32 mouse cellular contexts compared by ENCODE assay signal in genomic region chr1:131747761-131748160, GRCm38 (mm10). TPM values are rescaled to one million over a fixed set of nuclear protein-coding genes. Genes with fewer than 3 reads are reported as not detected.
A peak's percentile ranks its signal among the peaks of the same experiment; 100 is the strongest.
DNase-seq lines count a peak whose midpoint lies in the region; ATAC-seq and TF ChIP-seq lines count a peak whose summit lies in the region.
"Had no signal": no experiment of that assay in that cellular context is flagged by ENCODE, and none has a peak within 500 bp of the region (broad histone marks: within the 10 kb centered on the region; RNA-seq: fewer than 3 reads in every experiment).

No protein-coding gene starts in this region.

- H3K36me3 ChIP-seq in lung, embryonic 16.5 days (ENCODE audit: control insufficient read depth, insufficient read depth, low read length), result no peaks in the 10 kb centered on the region
- H3K36me3 ChIP-seq in heart, embryonic 11.5 days (ENCODE audit: control insufficient read depth, insufficient read depth, low read length), result no peaks in the 10 kb centered on the region
- H3K36me3 ChIP-seq: hindbrain, embryonic 12.5 days; intestine, embryonic 15.5 days; limb, embryonic 13.5 days; midbrain, embryonic 12.5 days; neural tube, embryonic 13.5 days had no signal

- ATAC-seq in lung, embryonic 16.5 days (ENCODE audit: low read depth), result no peak
- ATAC-seq in heart, embryonic 11.5 days (replicated peaks; ENCODE audit: insufficient number of reproducible peaks, low FRiP score, low TSS enrichment), result no peak
- ATAC-seq: forebrain, embryonic 14.5 days; hindbrain, postnatal 0 days; intestine, embryonic 15.5 days; Patski had no signal

- H3K4me3 ChIP-seq in lung, embryonic 16.5 days (ENCODE audit: low read length), result no peak overlapping the region
- H3K4me3 ChIP-seq in lung, adult 2 months (replicated peaks; ENCODE audit: extremely low read depth, low read depth, low read length), result no peak overlapping the region
- H3K4me3 ChIP-seq in heart, embryonic 11.5 days (ENCODE audit: low read depth, low read length), result no peak overlapping the region
- H3K4me3 ChIP-seq: heart, adult 2 months; hindbrain, embryonic 12.5 days; intestine, embryonic 15.5 days; limb, embryonic 13.5 days; midbrain, embryonic 12.5 days; neural tube, embryonic 13.5 days had no signal

- 0 out of 2 replicates have a peak overlapping the region, but pooled peaks have one; percentile 4 for H3K4me2 ChIP-seq in lung, embryonic 16.5 days (ENCODE audit: low read depth, low read length)
- no peak overlapping the region for H3K4me2 ChIP-seq in heart, embryonic 11.5 days
- H3K4me2 ChIP-seq: hindbrain, embryonic 12.5 days; intestine, embryonic 15.5 days; limb, embryonic 13.5 days; liver, embryonic 11.5 days; midbrain, embryonic 12.5 days; neural tube, embryonic 13.5 days had no signal

- WGBS in lung, embryonic 16.5 days, result 45% methylated on average over 2 of the region's 2 CpGs
- 70% methylated on average over 2 of the region's 2 CpGs for WGBS in lung, adult 2 months
- 41% methylated on average over 2 of the region's 2 CpGs for WGBS in heart, embryonic 11.5 days (ENCODE audit: insufficient replicate concordance)

- peak; percentile 66 for DNase-seq in adrenal gland, adult 2 months
- DNase-seq in adrenal gland, adult 18-20 months (ENCODE audit: low spot score in 2 of 2), result no peak
- no peak for DNase-seq in lung, adult 2 months
- DNase-seq in 3T3-L1 (ENCODE audit: low read depth, low spot score) (peak; percentile 42), adipocyte (ENCODE audit: low spot score) (peak; percentile 52)
- no peak for DNase-seq in retina, embryonic 14.5 days (ENCODE audit: low spot score)
- DNase-seq: B cell, adult 2 months; cerebellum, adult 8-10 months; cerebellum, postnatal 25 days; gastrocnemius, postnatal 25 days; heart, adult 2 months; heart, postnatal 14 days; kidney, adult 2 months; kidney, postnatal 4 days; lung, postnatal 10 days; retina, postnatal 1 day; right cerebral cortex, postnatal 14 days had no signal

- H3K4me1 ChIP-seq in lung, embryonic 16.5 days (replicated peaks; ENCODE audit: control insufficient read depth, insufficient read depth, low read length), result peaks cover 15% of the 10 kb centered on the region; the same call in 1 of the 2 replicates
- H3K4me1 ChIP-seq in lung, adult 2 months (ENCODE audit: control insufficient read depth, insufficient read depth, low read length), result peaks cover 2% of the 10 kb centered on the region
- H3K4me1 ChIP-seq in heart, embryonic 11.5 days (ENCODE audit: control insufficient read depth, insufficient read depth, low read length), result peaks cover 3% of the 10 kb centered on the region; the same call in 1 of the 2 replicates
- H3K4me1 ChIP-seq: limb, embryonic 13.5 days; neural tube, embryonic 13.5 days had no signal

- TF ChIP-seq POLR2A in lung, adult 2 months (IDR thresholded peaks at IDR 0.05; ENCODE audit: borderline replicate concordance, extremely low read depth, low read depth, low read length), result no peak

- no peaks in the 10 kb centered on the region for H3K9me3 ChIP-seq in lung, embryonic 16.5 days (ENCODE audit: control insufficient read depth, low read length)
- H3K9me3 ChIP-seq in heart, embryonic 11.5 days (replicated peaks; ENCODE audit: control insufficient read depth, low read length), result no peaks in the 10 kb centered on the region
- H3K9me3 ChIP-seq: hindbrain, embryonic 12.5 days; intestine, embryonic 15.5 days; limb, embryonic 13.5 days; midbrain, embryonic 12.5 days; neural tube, embryonic 13.5 days had no signal

- H3K9ac ChIP-seq in lung, embryonic 16.5 days (ENCODE audit: low read length), result no peak overlapping the region
- H3K9ac ChIP-seq in heart, embryonic 11.5 days (ENCODE audit: low read depth, low read length), result no peak overlapping the region
- H3K9ac ChIP-seq: hindbrain, embryonic 12.5 days; intestine, embryonic 15.5 days; limb, embryonic 13.5 days; midbrain, embryonic 12.5 days; neural tube, embryonic 13.5 days had no signal

- no peak overlapping the region; the same call in 1 of the 2 replicates for H3K27ac ChIP-seq in lung, embryonic 16.5 days (ENCODE audit: low read length)
- H3K27ac ChIP-seq in heart, embryonic 11.5 days (ENCODE audit: low read depth, low read length), result no peak overlapping the region
- H3K27ac ChIP-seq: heart, adult 2 months; hindbrain, embryonic 12.5 days; hindbrain, postnatal 0 days; intestine, embryonic 15.5 days; kidney, postnatal 0 days; limb, embryonic 13.5 days; midbrain, embryonic 12.5 days; neural tube, embryonic 13.5 days had no signal

- TF ChIP-seq CTCF in lung, adult 2 months (IDR thresholded peaks at IDR 0.05; ENCODE audit: insufficient read depth, low read length), result no peak

- no peaks in the 10 kb centered on the region for H3K27me3 ChIP-seq in lung, embryonic 16.5 days (ENCODE audit: control insufficient read depth, insufficient read depth, low read depth, low read length)
- H3K27me3 ChIP-seq in heart, embryonic 11.5 days (ENCODE audit: control insufficient read depth, insufficient read depth, low read length), result peaks cover 6% of the 10 kb centered on the region; the same call in 1 of the 2 replicates
- H3K27me3 ChIP-seq: hindbrain, embryonic 12.5 days; intestine, embryonic 15.5 days; limb, embryonic 13.5 days; neural tube, embryonic 13.5 days had no signal

RNA-seq across cellular contexts. Expression of gene Slc26a9, which starts 3.9 kb away (rescaled TPM):
- under 1 TPM in 1 of 2 experiments, not detected in 1; 0.12 TPM for total RNA-seq in adrenal gland, adult 2 months (2021)
- polyA plus RNA-seq in adrenal gland, adult 2 months (2012; rRNA removed), result 0.15 and 0.18 TPM in 2 replicates
- total RNA-seq in adrenal gland, adult 18-20 months (2021), result not detected
- polyA plus RNA-seq in lung, embryonic 16.5 days (2015; fragmentation: Nextera tagmentation; extraction: Ambion mirVana), result 8.9 and 10.1 TPM in 2 replicates
- 25.6 and 38.8 TPM in 2 replicates for polyA plus RNA-seq in lung, adult 2 months (2012; rRNA removed)
- polyA plus RNA-seq in heart, embryonic 11.5 days (2014; fragmentation: Nextera tagmentation; extraction: Ambion mirVana), result not detected in 2 replicates
- total RNA-seq: gastrocnemius, postnatal 25 days; heart, adult 2 months; heart, postnatal 14 days; megakaryocyte, adult 5-6 weeks had no signal
- polyA plus RNA-seq: kidney, adult 2 months; limb, embryonic 13.5 days; liver, embryonic 11.5 days; midbrain, embryonic 12.5 days; neural tube, embryonic 13.5 days; small intestine, adult 2 months; urinary bladder, adult 2 months had no signal

RNA-seq across cellular contexts. Expression of gene Pm20d1, which starts 49.4 kb away (rescaled TPM):
- 10 to 100 TPM in 1 of 2 experiments, 1 to 10 TPM in 1; 6.6 to 20.6 TPM for total RNA-seq in adrenal gland, adult 2 months (2021)
- polyA plus RNA-seq in adrenal gland, adult 2 months (2012; rRNA removed), result 4.2 and 5.7 TPM in 2 replicates
- 10 to 100 TPM; 12.9 to 18.0 TPM for total RNA-seq in adrenal gland, adult 18-20 months (2021)
- 0.68 and 0.70 TPM in 2 replicates for polyA plus RNA-seq in lung, embryonic 16.5 days (2015; fragmentation: Nextera tagmentation; extraction: Ambion mirVana)
- polyA plus RNA-seq in lung, adult 2 months (2012; rRNA removed), result 1.8 and 2.6 TPM in 2 replicates
- 0.75 and 1.3 TPM in 2 replicates for polyA plus RNA-seq in heart, embryonic 11.5 days (2014; fragmentation: Nextera tagmentation; extraction: Ambion mirVana)
- polyA plus RNA-seq: Patski had no signal

RNA-seq across cellular contexts. Expression of gene Rab7b, which starts 59.3 kb away (rescaled TPM):
- 10 to 100 TPM in 1 of 2 experiments, 1 to 10 TPM in 1; 3.7 to 13.4 TPM for total RNA-seq in adrenal gland, adult 2 months (2021)
- 2.8 and 2.9 TPM in 2 replicates for polyA plus RNA-seq in adrenal gland, adult 2 months (2012; rRNA removed)
- 1 to 10 TPM; 4.3 to 6.1 TPM for total RNA-seq in adrenal gland, adult 18-20 months (2021)
- 2.3 and 2.6 TPM in 2 replicates for polyA plus RNA-seq in lung, embryonic 16.5 days (2015; fragmentation: Nextera tagmentation; extraction: Ambion mirVana)
- 7.4 and 8.4 TPM in 2 replicates for polyA plus RNA-seq in lung, adult 2 months (2012; rRNA removed)
- 1.1 and 1.4 TPM in 2 replicates for polyA plus RNA-seq in heart, embryonic 11.5 days (2014; fragmentation: Nextera tagmentation; extraction: Ambion mirVana)

Comparison
In these comparisons a context has a peak if more than half of its experiments do, and no peak if none do; other contexts are left out.
1. DNase-seq: peak in adrenal gland, adult 2 months (single experiment), 3T3-L1 (single experiment) and adipocyte (single experiment); none in adrenal gland, adult 18-20 months (0 of 2), lung, adult 2 months (single experiment) and retina, embryonic 14.5 days (single experiment).